Mouse (Mus musculus) CH12.LX (cell line): ENCODE data around the gene Prr5l.
A peak's percentile ranks its signal among the peaks of the same experiment; 100 is the strongest.

Source experiments
- CTCF ChIP-seq, 2 experiments: IDR thresholded peaks in 1 of 2; conservative IDR thresholded peaks in 1 of 2; 2 replicates each; pipeline ENCODE4 v1.5.1; 2011 to 2012; ENCODE audit warnings: low read depth in 2 of 2, low read length in 2 of 2, improper control_type of control experiment in 1 of 2, inconsistent platforms in 1 of 2, mild to moderate bottlenecking in 1 of 2, moderate library complexity in 1 of 2
- EP300 ChIP-seq: IDR thresholded peaks from 2 replicates; pipeline ENCODE4 v1.6.1; 2011; ENCODE audit warnings: low read length, improper control_type of control experiment
- RAD21 ChIP-seq: IDR thresholded peaks from 2 replicates; pipeline ENCODE4 v1.6.1; 2011; ENCODE audit warnings: low read depth, mild to moderate bottlenecking, low read length, improper control_type of control experiment, moderate library complexity
- USF2 ChIP-seq: conservative IDR thresholded peaks from 2 replicates; pipeline ENCODE4 v1.6.1; 2011; ENCODE audit warnings: low read depth, low read length, improper control_type of control experiment

DNA sequence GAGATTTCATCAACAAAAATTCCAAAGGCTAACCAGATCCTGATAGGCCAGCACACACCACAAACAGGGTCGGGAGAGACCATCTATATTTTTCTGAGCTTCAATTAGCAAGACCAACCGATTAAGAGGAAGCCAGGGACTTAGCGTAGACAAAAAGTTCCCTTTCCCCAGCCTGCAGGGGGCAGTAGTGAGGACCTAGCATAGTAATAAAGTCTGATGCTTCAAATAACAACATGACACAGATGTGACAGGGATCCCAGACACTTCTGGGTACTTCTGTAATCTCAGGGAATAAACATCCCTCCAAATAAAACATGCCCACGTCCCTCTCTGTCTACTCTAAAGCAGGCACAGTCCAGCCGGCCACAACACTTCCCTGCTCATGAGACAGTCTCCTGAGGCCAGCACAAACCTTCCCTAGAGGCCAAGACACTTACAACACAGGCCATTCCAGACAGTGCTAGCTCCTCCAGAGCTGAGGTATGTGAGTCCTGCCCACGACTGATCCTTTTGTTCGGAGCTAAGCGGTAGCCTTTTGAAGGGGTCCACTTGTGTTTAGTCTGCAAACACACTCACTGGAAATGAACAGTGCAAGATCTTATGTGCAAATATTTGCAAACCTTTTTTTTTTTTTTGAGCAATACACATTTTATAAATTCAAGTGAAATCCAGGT is 167.0 kb downstream of the Prr5l start:
- peak; percentile 56 for TF ChIP-seq RAD21
- peak; percentile 77 to 87 for TF ChIP-seq CTCF (conservative IDR thresholded peaks at IDR 0.05 in 1 of 2, IDR thresholded peaks at IDR 0.05 in 1 of 2; ENCODE audit: low read depth in 2 of 2, low read length in 2 of 2)
- TF ChIP-seq USF2, result no peak
- TF ChIP-seq EP300, result no peak
